Mouse (Mus musculus): ENCODE data around the gene Ptprn2.

DNA sequence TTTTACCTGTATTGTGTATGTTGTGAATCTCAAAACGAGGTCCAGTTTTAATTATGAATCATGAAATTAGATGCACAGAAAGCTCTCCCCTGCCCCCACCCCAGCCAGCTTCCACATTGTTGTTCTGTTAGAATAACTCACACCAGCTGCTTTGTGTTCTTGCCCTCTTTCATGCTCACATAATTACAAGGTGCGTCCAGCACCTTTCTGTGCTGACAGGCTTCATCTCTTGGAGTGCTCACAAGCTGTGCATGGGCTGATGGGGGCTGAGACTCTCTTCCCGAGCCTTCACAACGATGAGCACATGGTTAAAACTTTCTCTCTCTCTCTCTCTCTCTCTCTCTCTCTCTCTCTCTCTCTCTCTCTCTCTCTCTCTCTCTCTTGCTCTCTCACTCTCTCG, 746.3 kb downstream of the Ptprn2 start:
- no peak for TF ChIP-seq CTCF (conservative IDR thresholded peaks at IDR 0.05 in 1 of 2, IDR thresholded peaks at IDR 0.05 in 1 of 2; ENCODE audit: low read depth in 2 of 2, low read length in 2 of 2)
- no peak for TF ChIP-seq JUND (conservative IDR thresholded peaks at IDR 0.05; ENCODE audit: low read depth, low read length)
- no peak for TF ChIP-seq MAX (IDR thresholded peaks at IDR 0.05; ENCODE audit: low read length)
